Mouse (Mus musculus) C2C12 (cell line): Measurements from ENCODE around the gene Caskin2. TPM values are rescaled to one million over a fixed set of nuclear protein-coding genes. Genes with fewer than 3 reads are reported as not detected.

Experiments
- H3K27me3 ChIP-seq: one replicate; pipeline ENCODE4 v1.6.1; 2011; ENCODE audit not compliant: control insufficient read depth, insufficient read depth, insufficient read length
- H3K36me3 ChIP-seq: one replicate; pipeline ENCODE4 v1.6.1; 2011; ENCODE audit not compliant: control insufficient read depth, insufficient read depth
- H3K4me3 ChIP-seq: one replicate; pipeline ENCODE4 v1.5.1; 2011; ENCODE audit warnings: mild to moderate bottlenecking, control low read depth; ENCODE audit not compliant: poor library complexity, insufficient read depth, severe bottlenecking
- H3K79me2 ChIP-seq: one replicate; pipeline ENCODE4 v1.6.1; 2011; ENCODE audit not compliant: control insufficient read depth, insufficient read depth
- H3K79me3 ChIP-seq: one replicate; pipeline ENCODE4 v1.6.1; 2011; ENCODE audit warnings: low read depth, control low read depth
- H3ac ChIP-seq: one replicate; pipeline ENCODE3; 2011; ENCODE audit warnings: low read depth; ENCODE audit not compliant: control insufficient read depth, insufficient read length
- CEBPB ChIP-seq: IDR thresholded peaks from one replicate; pipeline ENCODE4 v1.6.1; 2011; ENCODE audit warnings: low read depth, mild to moderate bottlenecking, control low read depth, moderate library complexity
- CTCF ChIP-seq: IDR thresholded peaks from one replicate; pipeline ENCODE4 v1.5.1; 2011; ENCODE audit not compliant: control insufficient read depth, insufficient read depth, insufficient read length
- FOSL1 ChIP-seq: IDR thresholded peaks from one replicate; pipeline ENCODE4 v1.8.0; 2011; ENCODE audit warnings: mild to moderate bottlenecking, low read length; ENCODE audit not compliant: poor library complexity, insufficient read depth, severe bottlenecking
- MAX ChIP-seq: IDR thresholded peaks from one replicate; pipeline ENCODE4 v1.6.1; 2011; ENCODE audit warnings: mild to moderate bottlenecking, control low read depth
- MYOD1 ChIP-seq: IDR thresholded peaks from one replicate; pipeline ENCODE4 v1.6.1; 2011; ENCODE audit warnings: low read depth; ENCODE audit not compliant: control insufficient read depth, insufficient read length
- MYOG ChIP-seq: IDR thresholded peaks from one replicate; pipeline ENCODE4 v1.6.1; 2011; ENCODE audit not compliant: control insufficient read depth, insufficient read length; ENCODE audit errors: extremely low read depth
- USF1 ChIP-seq: IDR thresholded peaks from one replicate; pipeline ENCODE4 v1.6.1; 2011; ENCODE audit warnings: low read depth, mild to moderate bottlenecking, control low read depth, moderate library complexity
- polyA plus RNA-seq: library from polyadenylated mRNA; unstranded; fragments of >200 nt; fragmentation: generic; extraction: Trizol; gene quantifications from one replicate; pipeline ENCODE4 v1.2.1, GENCODE M21; 2012; ENCODE audit warnings: missing spikeins

Gene Caskin2
- polyA plus RNA-seq, 1 experiment = 7.3 TPM

DNA sequence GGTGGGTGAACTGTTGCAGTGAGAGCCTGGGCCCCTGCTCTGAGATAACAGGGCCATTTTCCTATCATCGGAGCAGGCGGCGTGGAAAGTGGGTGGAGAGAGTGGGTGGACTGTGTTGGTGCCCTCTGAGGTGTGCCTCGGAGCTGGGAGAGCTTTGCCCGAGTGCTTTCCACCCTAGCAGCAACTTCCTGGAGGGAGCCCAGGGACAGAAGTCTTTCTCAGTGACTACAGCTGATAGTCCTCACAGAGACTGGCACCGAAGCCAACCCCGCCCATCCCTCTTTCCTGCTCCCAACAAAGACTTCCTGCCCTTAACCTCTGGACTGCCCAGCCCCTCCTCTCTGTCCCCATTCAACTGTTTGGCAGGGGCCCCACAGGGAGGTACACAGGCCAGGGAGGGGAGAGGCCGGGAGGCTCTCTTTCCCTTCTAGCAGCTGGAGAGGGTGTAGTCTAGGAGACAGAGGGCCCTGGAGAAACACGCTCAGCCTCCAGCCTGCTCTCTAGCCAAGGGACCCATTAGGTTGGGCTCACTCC lies 34.3 kb downstream of the Caskin2 start:
- no peak overlapping the region for H3K4me3 ChIP-seq
- H3K27me3 ChIP-seq = no peaks in the 10 kb centered on the region
- TF ChIP-seq CEBPB (no peak), MAX (no peak), MYOD1 (no peak), FOSL1 (no peak), MYOG (no peak)
- no peaks in the 10 kb centered on the region for H3K36me3 ChIP-seq
- no peaks in the 10 kb centered on the region for H3K79me2 ChIP-seq
- peaks cover 1% of the 10 kb centered on the region for H3K79me3 ChIP-seq
- no peak overlapping the region for H3ac ChIP-seq

DNA sequence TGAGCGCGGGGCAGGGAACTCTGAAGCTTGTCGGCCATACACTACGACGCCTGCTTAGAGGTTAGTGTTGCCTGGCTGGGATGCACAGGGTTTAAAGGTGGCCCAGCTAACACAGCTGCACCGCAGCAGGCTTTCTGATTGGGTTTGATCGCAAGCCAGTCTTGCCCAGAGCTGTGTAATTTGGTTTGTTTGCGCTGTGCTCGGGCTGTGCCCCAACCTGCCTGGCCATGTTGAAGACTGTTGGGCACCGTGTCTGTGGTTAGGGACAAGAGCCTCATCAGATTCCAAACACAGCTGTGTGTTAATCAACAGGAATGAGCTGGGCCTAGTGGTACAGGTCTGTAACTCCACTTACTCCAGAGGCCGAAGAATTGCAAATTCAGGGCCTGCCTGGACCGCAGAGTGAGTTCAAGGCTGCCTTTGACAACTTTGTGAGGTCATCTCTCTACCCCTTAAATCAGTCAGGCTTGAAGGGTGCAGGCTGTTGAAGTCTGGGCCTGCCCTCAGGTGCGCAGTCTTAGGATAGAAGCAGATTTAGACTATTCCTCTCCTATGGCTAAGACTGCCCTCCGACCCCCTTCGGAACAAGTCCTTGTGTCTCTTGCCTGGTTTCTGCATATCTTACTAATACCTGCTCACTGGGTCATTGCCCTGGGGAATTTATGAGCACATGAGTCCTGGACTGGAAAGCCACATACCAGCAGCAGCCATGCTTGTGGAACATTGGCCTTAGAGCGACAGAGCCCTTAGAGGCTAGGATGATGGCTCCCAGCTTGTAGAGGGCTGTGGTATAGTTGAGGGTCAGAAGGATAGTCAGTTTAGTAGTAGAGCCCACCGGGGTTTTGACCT lies 35.7 kb downstream of the Caskin2 start:
- H3K27me3 ChIP-seq = no peaks in the 10 kb centered on the region
- H3K79me2 ChIP-seq = no peaks in the 10 kb centered on the region
- peaks cover 1% of the 10 kb centered on the region for H3K79me3 ChIP-seq
- TF ChIP-seq MAX (no peak), CTCF (no peak), MYOG (no peak), FOSL1 (no peak)
- no peak overlapping the region for H3ac ChIP-seq
- H3K36me3 ChIP-seq = no peaks in the 10 kb centered on the region
- no peak overlapping the region for H3K4me3 ChIP-seq

DNA sequence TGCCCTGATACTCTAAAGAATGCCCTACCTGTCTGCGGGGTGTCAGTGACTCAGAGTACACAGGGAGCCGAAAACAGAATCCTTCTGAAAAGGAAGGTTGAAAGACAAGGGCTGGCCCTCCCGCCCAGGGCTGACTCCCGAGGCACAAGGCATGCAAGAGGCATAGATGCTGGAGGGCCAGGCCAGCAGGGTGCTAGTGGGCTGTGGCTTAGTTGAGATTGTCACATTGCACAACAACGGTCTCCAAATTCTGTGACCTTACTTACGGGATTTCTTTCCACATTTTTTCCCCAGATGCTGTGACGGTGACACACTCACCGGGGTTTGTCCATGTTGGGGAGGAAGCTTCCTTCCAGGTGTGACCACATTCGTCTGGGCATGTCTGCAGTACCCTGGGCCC lies 36.5 kb downstream of the Caskin2 start:
- H3ac ChIP-seq = no peak overlapping the region
- no peaks in the 10 kb centered on the region for H3K27me3 ChIP-seq
- H3K4me3 ChIP-seq = no peak overlapping the region
- TF ChIP-seq MYOG = no peak
- H3K79me2 ChIP-seq = no peaks in the 10 kb centered on the region
- peaks cover 1% of the 10 kb centered on the region for H3K79me3 ChIP-seq
- no peaks in the 10 kb centered on the region for H3K36me3 ChIP-seq

DNA sequence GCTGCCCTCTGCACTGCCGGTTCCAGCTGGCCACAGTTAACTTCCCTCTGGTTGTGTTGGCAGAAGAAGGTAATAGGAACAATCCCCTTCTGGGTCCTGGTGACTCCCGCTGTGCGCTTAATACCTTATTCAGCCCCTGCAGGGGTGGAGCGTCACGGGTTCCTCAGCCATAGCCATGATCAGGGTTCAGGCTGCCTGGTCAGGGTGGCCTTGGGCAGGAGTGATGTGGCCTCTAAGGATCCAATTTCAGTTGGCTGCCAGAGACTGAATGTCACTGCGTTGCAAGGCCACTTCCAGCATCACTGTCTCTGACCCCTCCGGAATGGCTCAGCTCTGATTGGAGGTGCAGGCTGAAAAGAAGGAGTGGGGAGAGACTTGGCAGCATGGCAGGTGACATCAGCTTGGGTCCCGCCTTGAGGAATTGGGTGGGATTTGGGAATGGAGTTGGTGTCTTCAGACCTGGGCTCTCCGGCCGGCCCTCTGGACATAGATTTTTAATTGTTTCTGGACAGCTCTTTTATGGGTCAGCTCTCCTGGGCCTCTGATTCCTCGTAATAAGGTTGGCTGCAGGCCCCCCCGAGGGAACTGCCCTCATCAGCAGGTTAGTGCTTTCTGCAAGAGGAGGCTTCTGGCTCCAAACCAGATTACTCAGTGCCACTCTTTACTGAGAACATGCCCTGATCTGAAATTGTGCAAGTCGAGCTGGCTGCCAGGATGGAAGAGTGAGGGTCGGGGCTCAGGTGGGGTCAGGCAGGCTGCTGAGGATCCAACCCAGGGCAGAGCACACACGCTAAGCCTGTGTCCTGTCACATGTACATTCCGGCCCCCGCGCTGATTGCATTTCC lies 37.4 kb downstream of the Caskin2 start:
- TF ChIP-seq CEBPB (no peak), FOSL1 (no peak), MYOD1 (no peak), MAX (no peak), USF1 (no peak), MYOG (no peak), CTCF (no peak)
- no peak overlapping the region for H3ac ChIP-seq

DNA sequence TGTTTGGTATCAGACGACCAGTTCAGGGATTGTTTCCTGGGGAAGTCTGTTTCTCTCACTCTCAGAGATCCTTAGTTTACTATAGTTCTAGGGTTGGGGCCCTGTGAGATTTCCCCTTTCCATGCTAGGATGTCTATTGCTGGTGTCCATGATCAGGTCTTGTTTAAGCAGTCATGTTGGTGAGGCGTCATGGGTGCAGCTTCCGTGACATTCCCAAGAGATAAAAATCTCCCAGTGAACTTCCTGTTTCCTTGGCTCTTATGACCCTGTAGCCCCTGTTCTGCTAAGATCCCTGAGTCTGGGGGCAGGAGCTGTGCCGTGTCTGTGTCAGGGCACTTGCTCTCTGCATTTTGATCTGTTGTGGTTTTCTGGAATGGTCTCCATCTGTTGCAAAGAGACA lies 38.8 kb downstream of the Caskin2 start:
- Histone ChIP-seq H3K36me3 (no peaks in the 10 kb centered on the region), H3ac (no peak overlapping the region), H3K79me2 (no peaks in the 10 kb centered on the region), H3K4me3 (no peak overlapping the region), H3K27me3 (no peaks in the 10 kb centered on the region), H3K79me3 (peaks cover 3% of the 10 kb centered on the region)
- TF ChIP-seq CEBPB (no peak), FOSL1 (no peak), MYOD1 (no peak), MYOG (no peak), CTCF (no peak), MAX (no peak), USF1 (no peak)

More for the DNA sequence above, 37.4 kb downstream of the Caskin2 start:
- H3K36me3 ChIP-seq = no peaks in the 10 kb centered on the region
- H3K4me3 ChIP-seq = no peak overlapping the region
- H3K79me2 ChIP-seq = no peaks in the 10 kb centered on the region
- no peaks in the 10 kb centered on the region for H3K27me3 ChIP-seq
- peaks cover 3% of the 10 kb centered on the region for H3K79me3 ChIP-seq
